Mouse (Mus musculus) adrenal gland, postnatal 25 days (tissue): ENCODE data around the gene Pcsk5. TPM values are rescaled to one million over a fixed set of nuclear protein-coding genes. Genes with fewer than 3 reads are reported as not detected.
A peak's percentile ranks its signal among the peaks of the same experiment; 100 is the strongest.

Source experiments
- DNase-seq: peaks from one replicate; pipeline ENCODE4 v3.0.0; 2021; ENCODE audit warnings: mixed read lengths
- total RNA-seq: library from RNA; stranded (reverse); gene quantifications from 2 replicates; pipeline ENCODE4 v1.2.3, GENCODE M21; 2021

Pcsk5 gene
- total RNA-seq, 1 experiment from 2014 or later: 185 TPM

DNA sequence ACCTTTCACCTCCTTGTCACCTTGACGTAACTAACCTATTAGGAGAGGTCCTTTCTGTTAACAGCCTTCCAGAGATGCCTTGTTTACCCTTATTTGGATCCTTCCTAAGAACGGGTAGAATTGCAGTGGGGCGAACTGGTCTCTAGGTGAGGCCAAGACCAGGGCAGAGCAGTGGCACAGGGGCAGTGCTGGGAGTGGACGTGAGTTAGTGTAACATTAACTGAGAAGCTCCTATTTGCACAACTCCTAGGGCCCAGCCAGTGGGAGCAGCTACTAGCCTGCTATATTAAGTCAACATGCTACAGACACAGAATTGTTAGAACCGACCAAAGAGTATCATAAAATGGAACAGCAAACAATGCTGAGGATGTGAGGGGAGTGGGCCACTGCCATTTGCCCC lies 30.8 kb downstream of the Pcsk5 start:
- DNase-seq: no peak

DNA sequence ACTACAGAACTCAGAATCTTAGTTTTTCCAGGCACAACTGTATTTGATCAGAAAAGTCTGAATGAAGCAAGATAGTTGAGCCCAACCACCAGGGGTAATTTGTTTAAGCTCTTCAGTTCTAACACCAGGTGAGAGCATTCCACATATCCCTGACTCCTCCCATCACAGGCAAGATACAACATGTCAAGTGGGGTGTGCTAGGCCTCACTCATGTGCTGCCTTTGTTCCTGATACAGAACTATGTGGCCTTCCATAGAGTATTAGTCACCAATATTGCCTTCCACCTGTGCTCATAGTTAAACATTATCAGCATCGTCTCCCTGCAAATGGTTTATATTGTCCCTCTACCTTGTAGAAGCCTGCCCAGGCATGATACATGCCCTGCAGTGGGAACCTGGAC lies 36.6 kb downstream of the Pcsk5 start:
- no peak for DNase-seq

DNA sequence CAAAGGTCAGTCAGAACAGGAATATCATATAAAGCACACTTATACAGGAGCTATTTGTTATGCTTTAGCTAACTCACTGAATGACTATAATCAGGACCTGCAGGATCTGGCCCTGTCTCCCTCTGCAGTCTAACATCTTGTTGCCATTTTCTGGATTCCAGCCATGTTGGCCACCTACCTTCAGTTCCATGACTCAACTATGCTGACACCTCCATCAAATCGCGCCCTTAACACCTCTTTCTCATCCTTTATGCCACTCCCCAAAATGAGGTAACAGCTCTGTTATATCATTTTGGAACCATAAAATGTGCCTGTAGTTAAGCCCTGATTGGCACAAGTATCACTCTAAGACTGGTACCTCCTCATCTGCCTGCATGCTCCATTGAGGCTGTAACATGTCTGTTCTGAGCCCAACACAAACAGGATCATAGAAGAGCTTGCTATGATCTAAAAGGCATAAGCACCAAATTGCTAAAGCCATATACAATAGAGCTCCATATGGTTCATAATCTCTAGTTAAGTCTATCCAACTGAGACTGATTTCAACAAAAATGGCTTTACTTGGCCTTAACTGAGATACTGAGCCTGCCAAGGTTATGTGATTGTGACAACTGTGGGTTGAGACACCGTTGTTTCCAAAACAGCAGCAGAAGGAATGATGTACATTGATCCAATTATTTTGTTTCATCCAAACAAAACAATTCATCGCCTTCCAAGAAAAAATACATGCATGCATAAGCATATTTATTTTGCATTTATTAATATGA lies 37.8 kb downstream of the Pcsk5 start:
- DNase-seq: no peak

DNA sequence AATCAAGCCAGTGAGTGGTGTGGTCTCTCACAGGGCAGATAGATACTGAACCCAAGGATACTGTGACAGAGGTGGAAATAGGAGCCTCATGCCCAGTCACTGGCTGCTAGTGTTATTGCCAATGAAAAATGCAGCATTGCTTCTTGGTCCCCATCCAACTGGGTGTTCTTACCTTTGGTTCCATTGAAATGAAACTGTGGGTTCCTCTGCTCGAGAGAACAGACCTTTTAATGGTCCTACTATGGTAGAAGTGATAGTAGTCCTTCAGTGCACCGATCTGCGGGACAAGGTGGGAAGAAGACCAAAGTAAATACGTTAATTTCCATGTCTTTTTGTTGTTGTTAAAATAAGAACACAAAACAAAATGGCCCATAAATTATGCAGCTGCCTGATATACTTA lies 44.0 kb downstream of the Pcsk5 start:
- DNase-seq: no peak

DNA sequence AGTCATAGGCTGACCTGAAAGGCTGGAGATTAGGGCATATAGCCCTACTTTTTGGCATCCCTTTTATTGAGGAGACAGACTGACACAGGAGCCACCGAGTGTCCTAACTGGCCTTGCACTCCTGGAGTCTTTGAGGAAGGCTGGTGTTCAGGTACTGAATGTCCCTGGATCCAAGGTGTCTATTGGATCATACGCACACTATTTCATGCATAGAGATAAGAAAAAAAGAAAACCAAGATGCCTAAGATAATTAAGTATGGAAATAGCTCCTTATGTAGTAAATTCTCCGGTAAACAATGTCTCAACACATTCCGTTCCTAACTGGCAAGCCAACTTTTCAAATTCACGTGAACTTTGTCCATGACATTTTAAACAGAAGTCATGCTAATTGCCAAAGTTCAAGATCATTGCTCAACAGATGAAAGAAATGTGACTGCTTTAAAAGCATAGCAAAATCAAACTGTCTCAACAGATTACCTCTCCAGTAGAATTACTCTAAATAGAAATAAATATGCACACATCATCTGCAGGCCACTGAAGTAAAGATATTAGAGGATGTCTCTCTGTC lies 45.9 kb downstream of the Pcsk5 start:
- no peak for DNase-seq

DNA sequence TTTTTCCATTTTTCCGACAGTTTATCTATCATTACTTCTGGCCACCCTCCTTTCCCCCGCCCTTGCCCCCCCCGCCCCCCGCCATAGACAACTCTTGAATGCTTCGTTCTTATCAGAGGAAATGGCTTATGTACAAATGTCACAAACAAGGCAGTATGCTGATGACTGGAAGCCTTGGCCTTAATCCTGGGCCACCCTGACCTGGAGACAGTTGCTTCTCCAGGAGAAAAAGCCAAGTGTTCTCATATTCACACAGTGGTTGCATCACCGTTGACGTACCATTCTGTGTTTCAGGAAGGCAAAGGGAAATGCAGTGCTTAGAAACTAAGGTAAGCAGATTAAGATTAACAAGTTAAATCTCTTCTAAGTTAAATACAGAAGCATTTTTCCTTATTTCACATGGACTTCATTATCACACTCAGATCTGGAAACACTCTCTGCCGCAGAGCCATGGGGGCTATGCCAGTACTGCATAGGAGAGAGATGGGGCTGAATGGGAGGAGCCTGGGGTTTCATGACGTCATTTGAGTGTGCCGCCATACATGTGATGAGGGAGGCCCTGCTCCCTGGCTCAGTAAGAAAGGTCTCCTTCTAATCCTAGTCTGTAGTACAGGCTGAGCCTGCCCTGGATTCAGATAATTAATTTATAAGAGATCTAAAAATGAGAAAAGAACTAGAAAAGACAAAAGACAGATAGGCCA lies 48.7 kb downstream of the Pcsk5 start:
- DNase-seq: no peak

DNA sequence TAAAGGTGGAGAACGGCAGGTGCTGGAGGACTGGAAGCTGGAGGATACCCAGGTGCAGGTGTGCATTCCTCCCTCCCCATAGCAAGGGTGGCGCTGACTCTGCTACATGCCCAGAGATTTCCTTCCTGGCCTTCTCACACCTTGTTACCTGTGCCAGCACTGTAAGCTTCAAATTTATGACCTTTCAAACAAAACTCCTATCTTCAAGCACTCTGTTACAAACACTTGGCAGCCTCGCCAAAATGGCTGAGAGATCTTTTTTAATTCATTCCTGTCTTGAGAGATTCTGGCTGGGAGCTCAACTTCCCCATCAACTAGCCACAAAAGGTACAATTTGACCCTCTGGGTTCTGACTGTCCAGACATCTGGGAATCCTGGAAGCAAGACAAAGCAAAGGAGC lies 50.7 kb downstream of the Pcsk5 start:
- no peak for DNase-seq

DNA sequence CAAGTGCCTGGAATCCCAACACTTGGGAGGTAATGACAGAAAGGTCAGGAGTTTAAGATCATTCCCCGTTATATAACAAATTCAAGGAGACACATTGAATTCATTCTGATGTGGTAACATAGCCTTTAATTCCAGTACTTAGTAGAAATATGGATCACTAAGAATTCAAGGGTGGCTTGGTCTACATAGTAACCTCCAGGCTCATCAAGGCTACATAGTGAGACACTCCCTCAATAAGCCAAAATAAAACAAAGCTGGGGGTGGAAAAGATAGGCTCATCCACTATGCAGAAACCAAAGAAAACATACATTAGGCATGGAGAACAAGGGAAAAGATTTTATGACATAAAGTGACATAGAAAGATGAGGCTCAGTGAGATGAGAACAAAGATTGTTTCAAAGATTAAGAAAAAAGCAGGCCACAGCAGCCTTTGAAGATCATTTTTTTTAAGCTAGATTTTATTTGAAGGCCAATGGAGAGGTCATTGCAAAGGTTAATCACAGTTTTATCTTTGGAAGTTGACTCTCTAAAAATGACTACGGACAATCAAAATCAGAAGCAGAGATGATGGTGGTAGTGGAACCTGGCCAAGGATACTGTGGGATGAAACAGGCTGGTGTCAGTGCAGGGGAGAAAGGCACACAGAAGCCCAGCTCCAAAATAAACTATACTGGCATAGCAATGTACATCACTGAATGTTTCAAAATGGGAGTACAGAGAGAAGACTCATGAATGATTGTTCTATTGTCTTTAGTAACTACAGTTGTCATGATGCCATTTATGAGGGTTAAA lies 52.8 kb downstream of the Pcsk5 start:
- no peak for DNase-seq

DNA sequence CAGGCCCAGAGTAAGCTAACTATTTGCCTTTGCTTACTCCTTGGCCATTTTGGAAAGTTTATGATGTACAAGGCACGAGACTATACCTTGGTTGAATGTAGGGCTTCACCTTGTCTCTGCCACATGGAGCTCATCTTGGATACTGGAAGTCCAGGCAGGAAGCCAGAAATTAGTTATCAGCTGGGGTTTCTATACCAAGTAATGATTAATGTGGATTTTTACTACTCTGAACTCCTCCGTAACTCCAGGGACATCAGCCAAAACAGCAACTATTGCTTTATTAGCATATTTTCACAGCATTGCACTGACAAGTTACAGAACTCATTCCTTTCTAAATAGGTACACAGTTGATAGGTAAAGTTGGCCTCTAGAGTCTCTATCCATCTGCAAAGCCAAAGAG lies 54.2 kb downstream of the Pcsk5 start:
- no peak for DNase-seq

DNA sequence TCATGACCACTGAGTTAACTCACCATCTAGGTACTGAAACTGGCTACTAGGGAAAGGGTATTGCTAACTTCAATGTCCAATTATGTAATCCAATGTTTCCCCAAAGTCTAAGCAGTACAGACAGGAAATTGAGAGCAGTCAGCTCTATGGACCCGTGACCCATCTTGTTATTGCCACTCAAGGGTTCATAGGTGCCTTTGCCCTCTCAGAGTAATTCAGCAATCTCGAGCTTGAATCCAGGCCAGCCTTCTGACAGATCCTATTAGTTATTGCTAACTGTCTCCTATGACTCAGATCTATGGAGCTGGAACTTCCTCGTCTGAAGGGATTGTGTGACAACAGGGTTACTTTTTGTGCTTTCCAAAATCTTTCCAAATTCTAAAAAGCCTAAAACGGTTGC lies 56.1 kb downstream of the Pcsk5 start:
- DNase-seq: peak; percentile 55

DNA sequence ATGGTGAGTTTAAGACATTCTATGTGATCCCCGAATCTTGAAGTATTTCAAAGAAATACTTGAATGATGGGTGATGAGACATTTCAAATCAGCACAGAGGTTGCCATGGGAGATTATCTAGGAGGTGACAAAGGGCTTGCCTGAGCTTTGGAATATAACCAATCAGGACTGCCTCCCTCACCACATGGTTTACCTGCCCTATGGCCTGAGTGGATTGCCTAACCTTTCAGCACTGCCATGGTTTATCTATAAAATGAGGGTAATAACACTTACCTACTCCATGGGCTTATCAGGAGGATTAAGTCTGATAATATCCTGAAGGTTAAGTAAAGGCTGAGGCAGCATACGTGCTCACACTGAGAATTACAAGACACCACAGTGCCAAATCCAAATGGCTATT lies 61.5 kb downstream of the Pcsk5 start:
- DNase-seq: no peak

DNA sequence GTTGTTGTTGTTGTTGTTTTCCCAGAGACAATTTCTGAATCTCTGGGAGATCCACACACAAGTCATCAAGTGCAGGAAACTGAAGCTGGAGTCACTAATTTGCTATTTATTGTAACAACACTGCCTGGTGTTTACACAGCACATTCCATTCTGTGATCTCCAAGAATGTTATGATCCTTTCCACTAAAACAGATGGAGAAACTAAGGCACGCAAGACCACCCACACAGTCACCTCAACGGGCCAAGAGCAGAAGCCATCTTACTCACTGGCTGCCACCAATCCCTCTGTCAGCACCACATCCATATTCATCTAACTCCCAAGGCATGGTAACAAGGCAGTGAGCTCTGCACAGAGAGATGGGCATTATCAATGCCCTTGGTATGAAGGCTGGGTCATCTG lies 62.3 kb downstream of the Pcsk5 start:
- no peak for DNase-seq

DNA sequence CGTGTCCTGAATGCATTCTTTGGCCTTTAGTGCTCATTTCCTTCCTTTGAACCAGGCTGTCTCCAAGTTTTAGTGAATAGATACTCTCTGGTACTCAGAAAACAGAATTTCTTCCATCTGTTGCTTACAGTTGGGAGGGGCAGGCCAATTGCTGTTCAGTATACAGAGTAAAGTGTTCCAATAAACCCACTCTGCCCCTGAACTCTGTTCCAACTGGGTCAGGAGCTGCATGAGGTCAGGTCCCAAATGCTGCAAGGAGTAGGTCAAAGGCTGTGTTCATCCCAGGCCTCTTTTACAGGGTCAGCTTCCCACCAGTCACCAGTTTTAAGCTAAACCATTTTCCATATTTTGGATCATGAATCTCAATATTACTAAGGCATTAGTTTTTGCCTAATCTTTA lies 63.4 kb downstream of the Pcsk5 start:
- DNase-seq: no peak

DNA sequence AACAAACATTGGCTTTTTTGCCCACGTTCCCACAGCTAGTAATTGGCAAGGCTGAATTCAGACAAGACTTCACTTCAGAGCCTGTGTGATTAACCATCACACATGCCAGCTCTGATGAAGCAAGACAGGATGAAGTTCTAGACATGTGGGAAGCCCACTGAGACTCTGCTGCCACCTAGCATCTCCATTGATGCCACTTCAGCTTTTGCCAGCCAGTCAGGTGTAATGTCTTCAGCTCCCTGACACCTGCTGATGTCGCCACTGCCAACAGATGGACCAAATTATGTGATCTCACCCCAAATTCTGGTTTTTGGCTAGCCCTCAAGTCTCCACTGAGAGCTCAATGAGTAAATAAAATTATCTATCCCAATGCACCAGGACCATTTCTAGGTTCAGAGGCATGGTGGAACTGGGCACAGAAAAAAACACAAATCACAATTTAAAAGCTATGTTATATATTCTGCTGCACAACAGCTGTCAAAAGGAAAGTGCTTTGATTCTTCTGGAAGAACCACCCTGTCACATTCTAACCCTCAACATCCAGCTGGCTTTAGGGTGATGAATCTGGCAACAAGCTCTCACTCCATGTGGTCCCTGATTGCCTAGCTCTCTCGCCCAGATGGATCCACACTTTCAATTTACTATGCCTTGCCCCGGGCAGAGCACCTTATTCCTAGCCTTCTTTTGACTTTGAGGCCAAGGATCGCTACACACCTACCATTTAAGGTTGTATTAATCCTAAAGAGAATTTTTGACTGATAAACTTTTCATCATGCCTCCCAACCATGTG lies 67.6 kb downstream of the Pcsk5 start:
- no peak for DNase-seq

DNA sequence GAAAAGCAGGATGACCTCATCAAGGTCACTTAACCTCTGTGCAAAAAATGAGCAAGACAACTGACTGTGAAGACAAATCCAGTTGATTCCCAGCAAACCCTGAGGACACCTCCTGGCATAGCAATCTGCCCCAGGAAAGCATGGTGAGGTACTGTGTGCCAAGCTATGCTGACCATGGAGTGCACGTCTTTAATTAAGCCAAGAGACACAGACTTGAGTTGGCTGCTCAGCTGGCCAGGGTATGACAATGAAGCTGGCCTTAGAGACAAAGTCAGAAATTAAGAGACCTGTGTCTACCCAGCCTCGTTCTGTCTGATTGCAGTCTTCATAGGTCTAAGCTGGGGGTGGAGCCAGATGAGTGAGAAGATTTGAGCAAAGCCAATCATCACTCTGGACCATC lies 72.4 kb downstream of the Pcsk5 start:
- DNase-seq: no peak

DNA sequence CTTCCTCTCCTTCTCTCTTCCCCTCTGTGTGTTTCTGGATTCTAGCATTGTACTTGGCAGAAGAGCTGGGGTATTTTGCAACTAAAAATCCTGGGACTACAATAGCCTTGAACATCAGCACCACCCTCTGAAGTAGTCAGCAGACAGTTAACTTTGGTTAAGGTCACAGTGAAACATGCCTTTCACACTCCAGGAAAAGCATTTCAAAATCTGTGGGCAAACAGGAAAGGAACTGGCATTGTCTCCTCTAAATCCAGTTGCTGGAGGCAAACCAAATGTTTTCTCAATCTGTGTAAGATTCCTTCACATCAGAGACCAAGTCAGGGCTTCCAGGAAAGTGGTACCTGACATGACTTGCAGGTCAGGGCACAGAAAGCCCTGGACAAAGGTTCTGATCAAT lies 74.7 kb downstream of the Pcsk5 start:
- DNase-seq: no peak

DNA sequence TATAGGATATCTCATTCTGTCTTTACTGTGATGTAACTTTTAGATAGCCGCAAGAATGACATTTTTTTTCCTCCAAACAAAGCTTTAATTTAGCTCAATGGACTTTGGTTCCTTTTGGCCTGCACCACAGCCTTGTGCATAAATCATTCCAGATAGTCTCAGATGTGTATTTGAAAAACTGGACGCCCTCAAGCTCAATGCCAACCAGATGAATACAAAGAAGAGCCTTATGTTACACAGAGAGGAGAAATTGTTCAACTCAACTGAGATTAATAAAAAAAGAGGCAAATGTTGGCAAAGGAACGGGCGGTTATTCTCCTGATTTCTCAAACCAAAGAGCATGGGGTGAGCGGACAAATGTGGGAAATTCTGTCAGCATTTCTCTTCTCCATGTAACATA lies 75.8 kb downstream of the Pcsk5 start:
- no peak for DNase-seq

DNA sequence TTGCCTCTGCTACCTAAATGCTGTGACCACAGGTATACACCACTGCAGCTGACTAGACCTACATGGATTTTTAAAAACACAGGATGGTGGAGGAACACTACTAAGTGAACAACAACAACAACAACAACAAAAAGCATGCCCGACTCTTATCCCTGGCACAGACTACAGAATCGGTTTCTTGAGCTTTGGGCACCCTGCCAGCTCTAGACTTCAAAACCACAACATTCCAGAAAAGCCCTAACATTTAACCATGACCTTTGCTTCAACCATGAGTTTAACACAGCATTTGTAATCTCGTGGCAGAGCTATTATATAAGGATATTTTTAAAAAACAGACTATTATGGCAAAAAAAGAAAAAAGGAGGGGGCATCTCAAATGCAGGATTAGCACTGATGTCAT lies 84.6 kb downstream of the Pcsk5 start:
- DNase-seq: peak; percentile 30

DNA sequence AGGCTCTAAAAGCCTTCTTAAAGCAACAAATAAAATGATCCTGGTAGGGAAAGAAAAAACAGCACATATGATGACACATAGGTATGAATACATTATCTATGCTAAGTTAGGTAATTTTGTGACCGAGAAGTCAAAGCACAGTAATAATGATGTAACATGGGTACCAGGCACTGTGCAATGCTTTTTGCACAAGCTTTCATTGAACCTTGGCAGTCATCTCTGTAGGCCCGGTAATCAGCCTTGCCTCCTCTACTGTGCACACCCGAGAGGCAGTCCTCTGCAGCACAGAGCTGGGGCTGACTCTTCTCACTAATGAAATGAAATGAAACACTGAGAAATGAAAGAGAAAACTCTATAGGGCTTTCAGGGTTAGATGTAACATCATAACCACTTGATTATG lies 89.1 kb downstream of the Pcsk5 start:
- DNase-seq: no peak

DNA sequence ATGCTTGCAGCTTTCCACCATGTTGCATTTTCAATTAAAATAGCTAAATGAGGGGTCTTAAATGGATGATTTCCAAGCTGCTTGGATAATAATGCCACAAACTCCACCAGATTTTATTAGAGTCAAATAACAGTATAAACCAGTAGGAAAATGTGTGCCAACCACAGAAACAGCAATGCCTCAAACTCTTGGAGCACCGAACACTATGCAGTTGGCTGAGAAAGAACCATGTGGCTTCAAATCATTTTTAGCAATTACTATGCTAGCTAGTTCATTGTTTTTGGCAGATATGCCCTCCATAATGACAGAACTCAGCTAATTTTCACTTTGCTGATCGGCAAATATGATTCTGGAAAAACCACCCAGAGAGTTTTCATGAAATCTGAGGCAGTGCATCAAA lies 92.1 kb downstream of the Pcsk5 start:
- no peak for DNase-seq

DNA sequence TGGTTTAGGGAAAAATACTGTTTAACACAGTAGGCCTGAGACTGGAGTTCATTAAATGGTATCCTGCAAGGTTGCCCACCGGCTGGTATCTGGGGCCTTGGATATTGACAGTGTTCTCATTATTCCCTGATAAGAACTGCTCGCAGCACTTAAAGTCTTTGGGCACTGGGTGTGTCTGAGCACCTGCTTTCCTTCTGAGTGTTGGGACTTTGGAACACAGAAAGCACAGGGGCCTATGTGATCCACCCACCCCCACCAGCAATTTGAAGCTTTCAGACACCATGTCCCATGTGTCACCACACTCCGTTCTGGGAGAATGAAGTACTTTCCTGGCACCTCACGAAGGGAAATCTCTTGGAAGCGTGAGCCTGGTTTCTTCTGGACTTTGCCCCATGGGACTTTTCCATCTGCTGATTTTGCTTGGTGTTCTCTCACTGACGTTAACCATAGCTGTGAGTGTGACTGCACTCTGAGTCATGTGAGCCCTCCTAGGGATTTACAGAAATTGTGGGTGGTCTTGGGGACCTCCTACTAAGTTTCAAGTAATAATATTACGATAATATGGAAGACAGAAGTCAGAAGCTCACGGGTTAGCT lies 92.9 kb downstream of the Pcsk5 start:
- no peak for DNase-seq

DNA sequence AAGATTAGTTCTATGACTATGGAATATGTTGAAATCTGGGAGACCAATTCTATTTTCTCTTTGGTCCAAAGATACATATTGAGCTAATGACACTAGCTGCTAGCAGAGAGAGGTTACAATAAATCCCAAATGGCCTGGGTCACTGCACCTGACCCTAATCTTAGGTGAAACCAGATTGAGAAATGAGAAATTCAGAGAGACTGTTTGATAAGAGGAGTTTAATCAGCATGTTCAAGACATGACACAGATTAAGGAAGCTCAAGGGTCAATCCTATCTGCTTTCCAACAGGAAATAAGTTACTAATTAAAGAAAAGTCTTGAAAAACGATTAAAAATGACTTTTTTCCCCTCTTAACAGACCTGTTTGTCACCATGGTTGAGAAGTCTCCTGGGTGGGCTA lies 96.0 kb downstream of the Pcsk5 start:
- DNase-seq: no peak
